Mouse (Mus musculus) T-helper 2 cell (primary cell): ENCODE measurements around the gene Ngly1.

Experiments used
- in situ Hi-C: fragments of 300-600 bp; cut with MboI, MseI; formaldehyde crosslinking; loops from one replicate; pipeline ENCODE4 v1.15.1; 2025; ENCODE audit warnings: high pct_unique_total_duplicates

Ngly1 gene

GRCm38 (mm10) chr14:16328531-16328930 is 79.5 kb downstream of the Ngly1 start:
- in situ Hi-C loops: no loop called here

DNA sequence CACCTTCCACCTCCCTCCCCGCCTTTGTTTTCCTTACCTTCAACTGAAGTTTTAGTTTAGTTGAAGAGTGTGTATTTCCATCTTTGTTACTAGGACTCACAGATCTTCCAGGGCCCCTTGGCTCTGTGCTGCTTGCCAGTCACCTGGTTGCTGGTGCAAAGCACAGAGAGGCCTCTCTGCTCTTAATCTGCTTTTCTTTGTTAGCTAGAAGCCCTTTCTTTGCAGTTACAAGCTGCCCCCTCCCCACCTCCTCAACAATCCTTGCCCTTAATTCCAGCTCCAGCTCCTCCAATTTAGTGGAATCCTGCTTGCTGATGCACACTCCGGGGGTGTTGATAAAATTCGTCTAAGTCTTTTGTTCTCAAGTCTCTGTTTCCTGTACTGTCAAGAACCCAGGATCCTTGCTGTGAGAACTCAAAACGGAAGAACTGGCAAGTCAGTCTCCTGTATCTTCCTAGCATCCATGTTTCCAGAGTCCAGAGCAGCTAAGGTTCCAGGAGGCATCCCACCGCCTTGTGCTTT is 79.9 kb downstream of the Ngly1 start:
- in situ Hi-C loops: no loop called here

DNA sequence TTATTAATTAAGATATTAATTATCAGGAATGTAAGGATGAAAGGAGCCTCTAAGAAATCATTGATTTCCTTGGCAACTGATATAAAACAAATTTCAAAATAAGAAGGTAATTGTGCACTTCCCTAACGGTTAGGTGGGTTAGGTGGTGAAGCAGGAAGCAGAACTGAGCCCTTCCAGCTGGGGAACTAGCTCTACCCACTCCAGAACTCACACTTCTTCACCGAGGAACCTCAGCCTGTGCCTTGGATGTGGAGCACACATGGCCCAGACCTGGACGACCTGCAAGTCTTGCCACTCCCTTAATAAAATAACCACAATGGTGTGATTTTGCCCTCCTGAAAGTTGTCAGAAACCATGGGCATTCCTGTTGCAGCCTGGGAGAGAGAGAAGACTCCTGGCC is 80.7 kb downstream of the Ngly1 start:
- in situ Hi-C loops: no loop called here

- in situ Hi-C loops: no loop called here
Observed at GRCm38 (mm10) chr14:16334260-16334659, 85.2 kb downstream of the Ngly1 start.

GRCm38 (mm10) chr14:16335835-16336417 is 86.8 kb downstream of the Ngly1 start:
- in situ Hi-C loops: no loop called here

- in situ Hi-C loops: no loop called here
Observed at GRCm38 (mm10) chr14:16347505-16347904, 98.4 kb downstream of the Ngly1 start.

DNA sequence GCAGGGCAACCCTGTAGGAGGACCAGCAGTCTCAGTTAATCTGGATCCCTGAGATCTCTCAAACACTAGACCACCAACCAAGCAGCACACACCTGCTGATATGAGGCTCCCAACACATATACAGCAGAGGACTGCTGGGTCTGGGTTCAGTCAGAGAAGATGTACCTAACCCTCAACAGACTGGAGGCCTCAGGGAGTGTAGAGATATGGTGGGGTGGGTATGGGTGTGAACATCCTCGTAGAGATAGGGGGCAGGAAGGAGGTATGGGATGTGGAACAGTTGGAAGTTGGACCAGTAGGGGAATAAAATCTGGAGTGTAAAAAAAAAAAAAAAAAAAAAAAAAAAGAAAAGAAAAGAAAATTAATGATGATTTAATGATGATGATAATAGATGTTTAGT is 110.6 kb downstream of the Ngly1 start:
- in situ Hi-C loops: loop anchor here (5.0 kb wide), 2 partner anchors 67 to 112 kb away; partner anchors contain the start of genes Ngly1 and Oxsm
